Mouse (Mus musculus) Patski (cell line): ENCODE measurements around the gene Clcc1. TPM values are rescaled to one million over a fixed set of nuclear protein-coding genes. Genes with fewer than 3 reads are reported as not detected.
"Not testable (repeated sequence)": the region's sequence is repeated elsewhere in the genome, so short reads cannot be mapped to it uniquely, and the experiment has no call there.

Experiments
- ATAC-seq: fragments of 100-300 bp; one replicate; pipeline ENCODE4 v1.8.0; 2021
- CTCF ChIA-PET: fragments of 350-600 bp; sonication (Branson Sonifier 250); formaldehyde crosslinking; loops from one replicate; lab custom pipeline; 2022; ENCODE audit warnings: inconsistent platforms; lab: Charles Lee
- POLR2A ChIA-PET: fragments of 350-600 bp; sonication (Branson Sonifier 250); formaldehyde crosslinking; loops from one replicate; lab custom pipeline; 2022; ENCODE audit warnings: antibody characterized with exemption, inconsistent platforms; lab: Charles Lee
- DNase-seq: peaks from one replicate; pipeline ENCODE4 v3.0.0-alpha.2; 2011; ENCODE audit warnings: low read depth, low spot score
- H3K27me3 ChIP-seq: fragments of 371-371 bp; one replicate; pipeline ENCODE4 v1.5.1; 2021
- CTCF ChIP-seq: fragments of 100-300 bp; IDR thresholded peaks from one replicate; pipeline ENCODE4 v1.5.1; 2021
- in situ Hi-C: fragments of 300-500 bp; cut with MboI; formaldehyde crosslinking; loops from 3 replicates; pipeline ENCODE4 v1.11.1; 2018; ENCODE audit warnings: low pct_unique_long_range_greater_than_20kb, mixed read lengths
- polyA plus RNA-seq: library from polyadenylated mRNA; unstranded; gene quantifications from one replicate; pipeline ENCODE4 v1.2.3, GENCODE M21; 2021

The Clcc1 gene
- polyA plus RNA-seq, 1 experiment from 2014 or later: 74.3 TPM

DNA sequence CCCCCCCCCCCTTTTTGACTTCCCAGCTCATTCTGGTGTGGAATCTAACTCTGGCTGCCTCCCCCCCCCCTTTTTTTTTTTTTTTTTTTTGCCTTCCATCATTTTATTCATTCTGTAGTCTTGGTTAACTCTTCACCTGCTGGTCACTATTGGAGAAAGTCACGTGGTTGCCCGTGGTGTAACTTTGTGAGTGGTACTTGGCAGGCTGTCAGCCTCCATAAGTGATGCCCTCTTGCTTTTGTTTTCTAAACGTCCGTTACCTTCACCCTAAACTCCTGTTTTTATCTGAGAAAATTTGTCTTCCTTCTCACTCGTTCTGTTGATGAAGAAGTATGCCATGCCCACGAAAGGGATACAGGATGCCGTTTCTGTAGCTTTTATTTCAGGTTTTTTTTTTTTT lies 1.8 kb downstream of the Clcc1 start:
- H3K27me3 ChIP-seq: no peaks in the 10 kb centered on the region
- ATAC-seq (no peak), DNase-seq (no peak)
- POLR2A ChIA-PET: interaction anchor here (0.6 kb wide), 2 partner anchors 248 to 268 kb away, joined by 3 to 4 read pairs; no protein-coding TSS in a partner anchor
- no peak for TF ChIP-seq CTCF
- CTCF ChIA-PET: interaction anchor here (0.8 kb wide), 1 partner anchor 10 kb away, joined by 4 read pairs; no protein-coding TSS in a partner anchor
- in situ Hi-C loops: no loop called here

DNA sequence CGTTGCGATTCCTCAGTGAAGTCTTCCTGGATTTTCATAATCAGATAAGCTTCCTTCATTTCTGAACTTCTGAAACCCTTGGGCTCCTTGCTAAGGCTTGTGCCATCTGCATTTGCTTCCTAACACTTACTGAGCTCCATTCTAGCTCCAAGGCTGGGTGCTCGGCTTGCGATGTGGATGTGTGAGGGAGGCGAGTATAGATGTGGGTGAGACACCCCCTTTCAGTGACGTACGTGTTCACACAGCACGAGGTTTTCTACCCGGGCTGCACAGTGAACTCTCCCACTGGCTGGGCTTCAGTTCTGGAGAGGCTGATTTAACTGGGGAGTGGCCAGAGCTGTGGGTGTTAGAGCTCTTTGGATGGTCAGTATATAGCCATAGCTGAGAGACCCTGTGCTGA lies 4.9 kb downstream of the Clcc1 start:
- no peaks in the 10 kb centered on the region for H3K27me3 ChIP-seq
- in situ Hi-C loops: no loop called here
- ATAC-seq (no peak), DNase-seq (no peak)
- CTCF ChIA-PET: interaction anchor here (1.1 kb wide), 1 partner anchor 11 kb away, joined by 4 read pairs; no protein-coding TSS in a partner anchor
- no peak for TF ChIP-seq CTCF
- POLR2A ChIA-PET: no interaction called here

- POLR2A ChIA-PET: no interaction called here
- TF ChIP-seq CTCF: peak; percentile 55
- no peak for ATAC-seq
- in situ Hi-C loops: no loop called here
- CTCF ChIA-PET: interaction anchor here (1.0 to 1.9 kb wide), 5 partner anchors 9 to 260 kb away, joined by 3 to 4 read pairs (median 3); no protein-coding TSS in a partner anchor
- DNase-seq: no peak
- no peaks in the 10 kb centered on the region for H3K27me3 ChIP-seq
These were observed 7.2 kb downstream of the Clcc1 start for GRCm38 (mm10) chr3:108660941-108661340.

DNA sequence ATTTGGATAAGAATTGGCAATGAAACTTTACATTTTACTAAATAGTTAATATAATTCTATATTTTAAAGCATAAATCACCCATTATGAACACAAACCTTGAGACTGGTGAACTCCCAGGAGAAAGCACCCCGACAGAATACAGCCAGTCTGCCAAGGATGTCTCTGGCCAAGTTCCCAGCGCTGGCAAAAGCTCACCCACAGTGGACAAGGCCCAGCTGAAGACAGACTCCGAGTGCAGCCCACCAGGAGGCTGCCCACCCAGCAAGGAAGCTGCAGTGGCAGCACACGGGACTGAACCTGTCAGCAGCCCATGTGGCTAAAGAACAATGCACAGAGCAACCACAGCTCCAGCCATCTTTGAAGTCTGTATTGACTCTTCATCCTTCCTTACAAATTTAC lies 22.9 kb downstream of the Clcc1 start:
- H3K27me3 ChIP-seq: no peaks in the 10 kb centered on the region
- ChIA-PET POLR2A (no interaction called here), CTCF (interaction anchor here (1.2 kb wide), 1 partner anchor 24 kb away, joined by 3 read pairs; no protein-coding TSS in a partner anchor)
- no peak for ATAC-seq
- in situ Hi-C loops: no loop called here
- DNase-seq: no peak
- TF ChIP-seq CTCF: no peak

DNA sequence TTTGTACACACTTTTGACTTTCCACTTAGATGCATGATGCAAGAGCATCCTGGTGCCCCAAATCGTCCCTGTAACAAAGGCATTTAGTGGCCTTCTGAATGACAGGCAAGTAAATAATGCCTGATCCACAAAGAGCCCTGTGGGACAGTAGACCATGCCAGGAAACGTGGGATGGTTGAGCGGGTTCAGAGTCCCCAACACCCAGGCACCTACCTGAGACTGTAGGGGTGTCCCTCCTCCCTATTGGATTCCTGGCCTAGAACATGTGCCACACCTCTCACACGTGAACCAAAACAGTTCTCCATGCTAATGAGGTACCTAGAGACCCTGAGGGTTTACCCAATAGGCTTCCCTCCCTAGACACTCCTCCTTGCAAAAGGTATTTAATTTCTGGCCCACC lies 27.3 kb downstream of the Clcc1 start:
- ATAC-seq: no peak
- ChIA-PET POLR2A (interaction anchor here (1.5 kb wide), 1 partner anchor 8 kb away, joined by 4 read pairs; no protein-coding TSS in a partner anchor), CTCF (no interaction called here)
- no peak for TF ChIP-seq CTCF
- in situ Hi-C loops: no loop called here
- DNase-seq: no peak
- no peaks in the 10 kb centered on the region for H3K27me3 ChIP-seq

DNA sequence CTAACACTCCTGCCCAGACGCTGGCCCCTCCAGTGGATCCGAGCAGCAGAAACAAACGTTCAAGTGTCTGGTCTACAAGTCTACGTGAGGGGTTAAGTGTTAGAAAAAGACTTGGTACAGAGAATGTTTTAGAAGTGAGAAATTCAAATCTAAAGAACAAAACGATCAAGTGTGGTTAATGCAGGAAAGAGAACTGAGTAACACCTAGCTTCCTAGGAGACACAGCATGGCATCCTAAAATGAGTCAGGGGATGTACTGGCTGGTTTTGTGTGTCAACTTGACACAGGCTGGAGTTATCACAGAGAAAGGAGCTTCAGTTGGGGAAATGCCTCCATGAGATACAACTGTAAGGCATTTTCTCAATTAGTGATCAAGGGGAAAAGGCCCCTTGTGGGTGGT lies 29.9 kb downstream of the Clcc1 start:
- in situ Hi-C loops, H3K27me3 ChIP-seq, DNase-seq, ATAC-seq: not testable (repeated sequence)
- ChIA-PET POLR2A (interaction anchor here (0.6 kb wide), 1 partner anchor 182 kb away, joined by 3 read pairs; no protein-coding TSS in a partner anchor), CTCF (interaction anchor here (1.4 to 3.7 kb wide), 3 partner anchors 12 to 17 kb away, joined by 4 to 14 read pairs (median 8); no protein-coding TSS in a partner anchor)

GRCm38 (mm10) chr3:108685701-108686100 lies 32.0 kb downstream of the Clcc1 start:
- TF ChIP-seq CTCF: no peak
- no peak for DNase-seq
- ChIA-PET CTCF (interaction anchor here (1.2 to 3.7 kb wide), 4 partner anchors 10 to 77 kb away, joined by 3 to 14 read pairs (median 6); no protein-coding TSS in a partner anchor), POLR2A (interaction anchor here (0.7 to 1.0 kb wide), 3 partner anchors 28 to 136 kb away, joined by 3 to 4 read pairs (median 3); no protein-coding TSS in a partner anchor)
- H3K27me3 ChIP-seq: no peaks in the 10 kb centered on the region
- no peak for ATAC-seq
- in situ Hi-C loops: no loop called here

GRCm38 (mm10) chr3:108689015-108689441 lies 35.3 kb downstream of the Clcc1 start:
- no peak for TF ChIP-seq CTCF
- POLR2A ChIA-PET: interaction anchor here (1.1 kb wide), 2 partner anchors 9 to 17 kb away, joined by 4 read pairs; no protein-coding TSS in a partner anchor
- ATAC-seq (no peak), DNase-seq (no peak)
- CTCF ChIA-PET: interaction anchor here (1.0 kb wide), 2 partner anchors 12 to 15 kb away, joined by 3 to 4 read pairs; no protein-coding TSS in a partner anchor
- no peaks in the 10 kb centered on the region for H3K27me3 ChIP-seq
- in situ Hi-C loops: no loop called here

DNA sequence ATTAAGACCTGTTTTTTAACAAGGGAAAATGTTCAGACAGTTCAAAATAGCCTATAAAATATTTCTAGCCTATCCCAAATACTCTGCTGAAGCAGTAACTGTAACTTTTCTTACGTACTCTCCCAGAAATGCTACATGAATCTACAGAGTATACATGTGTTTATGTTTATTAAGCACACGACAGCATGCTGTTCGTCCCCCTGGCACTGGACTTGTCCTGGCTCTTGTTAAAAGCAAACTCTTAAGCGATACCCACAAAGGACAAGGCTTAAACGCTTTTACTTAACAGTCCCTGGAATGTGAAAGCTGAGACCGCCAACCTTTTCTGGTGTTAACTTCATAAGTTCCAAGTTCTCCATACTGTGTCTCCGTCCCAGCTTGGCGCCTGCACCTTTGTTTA lies 35.7 kb downstream of the Clcc1 start:
- in situ Hi-C loops: no loop called here
- DNase-seq: no peak
- ChIA-PET CTCF (interaction anchor here (1.0 kb wide), 2 partner anchors 11 to 14 kb away, joined by 3 to 4 read pairs; no protein-coding TSS in a partner anchor), POLR2A (interaction anchor here (1.1 kb wide), 2 partner anchors 9 to 17 kb away, joined by 4 read pairs; no protein-coding TSS in a partner anchor)
- no peak for TF ChIP-seq CTCF
- no peaks in the 10 kb centered on the region for H3K27me3 ChIP-seq
- ATAC-seq: no peak

DNA sequence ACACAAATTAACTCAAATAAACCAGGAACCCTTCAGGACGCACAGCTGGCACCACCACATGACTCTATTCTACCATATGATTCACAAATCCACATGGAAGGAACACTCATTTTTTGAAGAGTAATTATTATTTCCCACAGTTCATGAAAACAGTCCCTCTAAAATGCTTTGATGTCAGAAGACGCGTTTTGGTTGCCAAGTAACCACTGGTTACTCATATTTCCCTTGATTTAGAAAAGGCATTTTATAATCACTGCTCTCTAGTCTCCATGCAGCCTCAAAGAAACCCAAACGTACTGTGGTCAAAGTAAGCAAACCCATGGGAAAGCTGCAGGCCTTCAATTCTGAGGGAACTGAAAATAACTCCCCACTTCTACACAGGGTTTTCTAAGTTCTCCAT lies 36.3 kb downstream of the Clcc1 start:
- TF ChIP-seq CTCF: no peak
- H3K27me3 ChIP-seq: no peaks in the 10 kb centered on the region
- in situ Hi-C loops: loop anchor here (10.0 kb wide), 1 partner anchor 375 kb away; no protein-coding TSS in a partner anchor
- ChIA-PET CTCF (no interaction called here), POLR2A (no interaction called here)
- DNase-seq (peak; percentile 73), ATAC-seq (no peak)

DNA sequence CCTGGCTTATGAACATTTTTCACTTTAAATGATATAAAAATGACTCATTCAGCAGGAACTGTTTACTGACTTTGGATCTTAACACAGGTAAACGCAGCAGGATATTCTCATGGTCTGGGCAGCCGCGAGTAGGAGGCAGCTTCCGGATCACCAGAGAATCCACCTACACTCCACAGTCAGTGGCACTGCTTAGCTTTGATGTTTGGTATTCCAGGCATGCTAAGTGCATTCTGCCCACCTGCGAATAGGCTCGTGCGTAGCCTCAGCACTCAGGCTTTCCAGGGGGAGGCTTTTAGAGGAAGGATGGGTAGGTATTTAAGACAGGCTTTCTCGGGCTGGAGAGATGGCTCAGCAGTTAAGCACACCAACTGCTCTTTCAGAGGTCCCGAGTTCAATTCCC lies 40.6 kb downstream of the Clcc1 start:
- CTCF ChIA-PET: interaction anchor here (3.4 kb wide), 1 partner anchor 9 kb away, joined by 14 read pairs; no protein-coding TSS in a partner anchor
- TF ChIP-seq CTCF: no peak
- DNase-seq: no peak
- no peak for ATAC-seq
- H3K27me3 ChIP-seq: no peaks in the 10 kb centered on the region
- in situ Hi-C loops: loop anchor here (10.0 kb wide), 1 partner anchor 370 kb away; no protein-coding TSS in a partner anchor
- POLR2A ChIA-PET: no interaction called here
